Mouse (Mus musculus) kidney, adult 2 months (tissue): ENCODE data around the gene Zfp488. TPM values are rescaled to one million over a fixed set of nuclear protein-coding genes. Genes with fewer than 3 reads are reported as not detected.

Experiments
- DNase-seq: peaks from one replicate; pipeline ENCODE4 v3.0.0; 2021
- H3K27ac ChIP-seq: fragments of 200-500 bp; 2 replicates; pipeline ENCODE4 v1.5.1; 2012; ENCODE audit warnings: low read depth, low read length, control low read depth, inconsistent platforms; ENCODE audit not compliant: insufficient read depth
- H3K27me3 ChIP-seq: fragments of 200-500 bp; replicated peaks from 2 replicates; pipeline ENCODE4 v1.6.1; 2012; ENCODE audit warnings: mild to moderate bottlenecking, moderate library complexity, low read length, inconsistent platforms; ENCODE audit not compliant: control insufficient read depth, insufficient read depth
- H3K36me3 ChIP-seq: fragments of 200-500 bp; 2 replicates; pipeline ENCODE4 v1.6.1; 2012; ENCODE audit warnings: mild to moderate bottlenecking, moderate library complexity, low read length, inconsistent platforms; ENCODE audit not compliant: control insufficient read depth, insufficient read depth
- H3K4me1 ChIP-seq: fragments of 200-500 bp; 2 replicates; pipeline ENCODE4 v1.6.1; 2011; ENCODE audit warnings: low read length; ENCODE audit not compliant: control insufficient read depth, insufficient read depth
- H3K4me3 ChIP-seq: fragments of 200-500 bp; 2 replicates; pipeline ENCODE4 v1.5.1; 2011; ENCODE audit warnings: mild to moderate bottlenecking, low read depth, low read length, control low read depth; ENCODE audit not compliant: insufficient read depth
- CTCF ChIP-seq: fragments of 200-500 bp; conservative IDR thresholded peaks from 2 replicates; pipeline ENCODE4 v1.5.1; 2011; ENCODE audit warnings: low read depth, mild to moderate bottlenecking, control low read depth, low read length, moderate library complexity, mixed read lengths; ENCODE audit not compliant: insufficient read depth, insufficient read length
- POLR2A ChIP-seq: fragments of 200-500 bp; IDR thresholded peaks from one replicate; pipeline ENCODE4 v1.6.1; 2011; ENCODE audit warnings: low read depth, low read length, control low read depth
- WGBS: fragments of 180-500 bp; shearing (Covaris S2); methylation state at CpG from one replicate; pipeline ENCODE4 v1.1.7; 2018; 5-methylcytosine and 5-hydroxymethylcytosine counted together
- polyA plus RNA-seq: library from polyadenylated mRNA; depleted of rRNA; stranded (reverse); fragments of >200 nt; gene quantifications from 2 replicates; pipeline ENCODE4 v1.2.3, GENCODE M21; 2012

Gene Zfp488
- polyA plus RNA-seq, 1 experiment, result not detected

GRCm38 (mm10) chr14:33997427-33997826, 18.9 kb upstream of the Zfp488 start:
- H3K4me1 ChIP-seq, result no peaks in the 10 kb centered on the region
- no peak overlapping the region for H3K4me3 ChIP-seq
- no peaks in the 10 kb centered on the region for H3K36me3 ChIP-seq
- DNase-seq, result no peak
- TF ChIP-seq CTCF (no peak), POLR2A (no peak)
- no peak overlapping the region for H3K27ac ChIP-seq
- no peaks in the 10 kb centered on the region for H3K27me3 ChIP-seq
- WGBS, result 44% methylated on average over 6 of the region's 6 CpGs

GRCm38 (mm10) chr14:33993521-33994289, 15.1 kb upstream of the Zfp488 start:
- TF ChIP-seq POLR2A, result no peak
- no peak for TF ChIP-seq CTCF
- Histone ChIP-seq H3K4me1 (no peaks in the 10 kb centered on the region), H3K27ac (no peak overlapping the region), H3K36me3 (no peaks in the 10 kb centered on the region), H3K27me3 (no peaks in the 10 kb centered on the region), H3K4me3 (no peak overlapping the region)
- DNase-seq, result no peak
- 88% methylated on average over 6 of the region's 6 CpGs for WGBS

DNA sequence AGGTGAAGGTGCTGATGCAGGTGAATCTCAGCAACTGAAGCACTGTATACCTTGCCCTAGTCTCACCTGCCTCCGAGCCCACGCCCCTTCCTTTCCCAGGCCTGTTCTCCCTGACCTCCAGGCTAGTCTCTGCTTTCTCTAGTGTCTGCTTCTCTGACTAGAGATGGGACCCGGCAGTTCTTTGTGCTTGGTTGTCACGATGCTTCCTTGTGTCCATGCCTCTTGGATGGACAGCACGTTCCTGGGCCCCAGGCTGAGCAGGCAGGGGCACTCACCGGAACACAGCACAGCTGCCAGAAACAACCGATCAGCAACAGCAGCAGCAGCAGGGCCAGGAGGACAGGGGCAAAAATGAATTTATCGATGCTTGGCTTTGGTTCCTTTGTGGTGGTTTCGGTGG, 14.5 kb upstream of the Zfp488 start:
- no peaks in the 10 kb centered on the region for H3K4me1 ChIP-seq
- WGBS, result 88% methylated on average over 9 of the region's 9 CpGs
- no peaks in the 10 kb centered on the region for H3K27me3 ChIP-seq
- H3K4me3 ChIP-seq, result no peak overlapping the region
- no peak overlapping the region for H3K27ac ChIP-seq
- TF ChIP-seq CTCF (no peak), POLR2A (no peak)
- no peaks in the 10 kb centered on the region for H3K36me3 ChIP-seq
- no peak for DNase-seq

- DNase-seq, result no peak
- no peaks in the 10 kb centered on the region for H3K4me1 ChIP-seq
- H3K27me3 ChIP-seq, result no peaks in the 10 kb centered on the region
- TF ChIP-seq CTCF (no peak), POLR2A (no peak)
- no peak overlapping the region for H3K4me3 ChIP-seq
- WGBS, result 66% methylated on average over 4 of the region's 4 CpGs
- no peaks in the 10 kb centered on the region for H3K36me3 ChIP-seq
- H3K27ac ChIP-seq, result no peak overlapping the region
Measured at GRCm38 (mm10) chr14:33991971-33992370, 13.4 kb upstream of the Zfp488 start.

GRCm38 (mm10) chr14:33989201-33989600, 10.6 kb upstream of the Zfp488 start:
- 51% methylated on average over 3 of the region's 3 CpGs for WGBS
- Histone ChIP-seq H3K27ac (no peak overlapping the region), H3K27me3 (no peaks in the 10 kb centered on the region), H3K36me3 (no peaks in the 10 kb centered on the region), H3K4me3 (no peak overlapping the region), H3K4me1 (no peaks in the 10 kb centered on the region)
- TF ChIP-seq CTCF (no peak), POLR2A (no peak)
- DNase-seq, result no peak

- DNase-seq, result no peak
- Histone ChIP-seq H3K27ac (no peak overlapping the region), H3K27me3 (no peaks in the 10 kb centered on the region), H3K4me1 (no peaks in the 10 kb centered on the region), H3K4me3 (no peak overlapping the region), H3K36me3 (no peaks in the 10 kb centered on the region)
- WGBS, result 35% methylated on average over 7 of the region's 7 CpGs
- TF ChIP-seq POLR2A (no peak), CTCF (no peak)
Measured at GRCm38 (mm10) chr14:33977748-33978147, 816 bp downstream of the Zfp488 start.

- Histone ChIP-seq H3K27me3 (no peaks in the 10 kb centered on the region), H3K36me3 (no peaks in the 10 kb centered on the region), H3K4me3 (no peak overlapping the region), H3K27ac (no peak overlapping the region), H3K4me1 (no peaks in the 10 kb centered on the region)
- DNase-seq, result no peak
- TF ChIP-seq POLR2A (no peak), CTCF (no peak)
- WGBS, result 75% methylated on average over 5 of the region's 5 CpGs
Measured at GRCm38 (mm10) chr14:33974752-33975151, 3.8 kb downstream of the Zfp488 start.

DNA sequence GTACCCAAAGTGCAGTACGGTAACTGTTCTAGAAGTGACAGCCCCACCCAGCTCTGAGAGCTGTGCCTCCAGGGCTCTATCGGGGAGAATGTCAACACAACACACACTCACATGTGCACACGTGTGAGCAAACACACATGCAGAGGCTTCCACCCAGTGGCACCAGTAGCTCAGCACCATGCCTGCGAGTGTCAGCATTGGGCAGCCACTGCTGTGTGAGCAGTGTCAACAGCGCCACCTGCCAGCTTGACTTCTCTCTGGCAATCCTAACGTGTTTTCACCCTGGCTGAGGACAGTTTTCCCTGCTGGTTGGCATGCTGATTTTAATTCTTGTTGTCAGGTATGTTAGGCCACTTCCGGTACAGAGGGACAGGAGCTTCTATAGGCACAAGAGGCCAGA, 5.9 kb downstream of the Zfp488 start:
- Histone ChIP-seq H3K4me1 (no peaks in the 10 kb centered on the region), H3K27ac (no peak overlapping the region), H3K36me3 (no peaks in the 10 kb centered on the region), H3K27me3 (no peaks in the 10 kb centered on the region), H3K4me3 (no peak overlapping the region)
- 48% methylated on average over 7 of the region's 7 CpGs for WGBS
- TF ChIP-seq POLR2A, result no peak
- peak; percentile 39; the same call in 1 of the 2 replicates for TF ChIP-seq CTCF
- DNase-seq, result no peak
